Mouse (Mus musculus) adrenal gland, postnatal 25 days (tissue): ENCODE results near the gene Siae. TPM values are rescaled to one million over a fixed set of nuclear protein-coding genes. Genes with fewer than 3 reads are reported as not detected.

Experiments used
- DNase-seq: peaks from one replicate; pipeline ENCODE4 v3.0.0; 2021; ENCODE audit warnings: mixed read lengths
- total RNA-seq: library from RNA; stranded (reverse); gene quantifications from 2 replicates; pipeline ENCODE4 v1.2.3, GENCODE M21; 2021

The Siae gene
- total RNA-seq, 1 experiment from 2014 or later = 18.8 TPM

DNA sequence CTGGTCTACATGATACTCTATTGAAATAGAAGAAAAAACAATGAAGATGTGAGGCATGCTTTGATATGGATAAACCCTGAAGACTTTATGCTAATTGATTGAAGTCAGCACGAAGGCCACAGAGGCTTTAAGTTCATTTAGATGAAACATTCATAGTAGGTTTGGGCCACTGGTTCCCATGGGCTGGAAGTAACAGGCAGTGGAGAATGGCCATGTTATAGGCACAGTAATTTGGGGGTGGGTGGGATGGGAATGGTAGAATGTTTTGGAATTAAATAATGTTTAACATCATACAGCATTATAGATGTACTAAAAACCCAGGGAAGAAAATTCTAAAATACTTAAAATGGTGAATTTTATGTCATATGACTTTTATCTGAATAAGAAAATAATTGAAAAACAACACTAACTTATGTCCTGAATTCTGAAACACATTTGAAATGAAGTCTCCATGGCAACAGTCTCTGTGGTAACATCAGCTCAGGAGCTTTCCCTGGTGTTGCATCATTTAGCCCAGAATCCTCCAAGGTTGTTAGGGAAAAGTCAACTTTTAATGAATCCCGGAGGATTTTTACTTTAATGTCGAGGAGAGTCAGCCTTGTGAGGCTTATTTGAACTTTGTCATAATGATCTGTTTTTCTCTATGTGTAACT is 131.9 kb downstream of the Siae start:
- no peak for DNase-seq

DNA sequence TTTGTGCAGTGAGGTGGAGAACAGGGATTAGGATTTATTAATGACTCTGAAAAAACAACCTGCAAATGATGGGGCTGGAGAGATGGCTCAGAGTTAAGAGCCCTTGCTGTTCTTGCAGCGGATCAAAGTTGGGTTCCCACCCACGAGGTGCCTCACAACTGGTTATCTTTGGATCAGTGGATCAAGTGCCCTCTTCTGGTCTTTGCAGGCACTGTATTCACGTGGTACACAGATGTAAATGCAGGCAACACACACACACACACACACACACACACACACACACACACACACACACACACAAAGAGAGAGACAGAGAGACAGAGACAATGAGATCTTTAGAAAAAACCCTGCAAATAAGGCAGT is 132.4 kb downstream of the Siae start:
- no peak for DNase-seq

DNA sequence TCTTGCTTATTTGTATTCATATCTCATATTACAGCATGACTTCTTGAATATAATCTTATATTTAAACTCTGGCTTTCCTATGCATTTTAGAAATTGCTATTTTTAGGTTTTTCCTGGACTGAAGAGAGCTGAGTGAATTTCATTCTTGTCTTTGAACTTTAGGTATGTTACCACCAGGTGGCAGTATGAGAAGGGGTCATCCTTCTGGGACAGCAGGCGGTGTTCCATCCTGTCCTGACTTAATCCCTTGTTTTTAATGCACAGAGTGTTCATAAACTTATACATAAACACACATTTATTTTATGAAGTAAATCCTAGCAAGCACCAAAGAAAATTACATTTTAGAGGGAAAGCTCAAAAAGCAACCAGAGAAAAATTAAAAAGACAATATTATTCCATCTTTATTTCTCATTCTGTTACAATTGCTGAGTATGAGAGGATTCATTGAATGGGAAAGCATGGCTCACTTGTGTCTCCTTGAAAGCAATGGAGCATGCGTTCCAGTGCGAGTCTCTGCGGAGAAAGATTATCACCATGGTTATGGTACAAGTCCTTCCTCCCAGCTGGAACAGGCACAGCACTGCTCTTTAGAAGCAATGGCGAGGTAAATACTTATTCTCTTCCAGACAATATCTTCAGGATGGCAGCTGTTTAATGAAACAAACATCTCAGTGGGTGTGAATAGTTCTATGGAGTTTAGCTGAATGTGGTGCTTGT is 134.6 kb downstream of the Siae start:
- DNase-seq = no peak

Other genes starting within 250 kb of the Siae start
- 3.9 and 4.6 TPM in 2 replicates for gene Ccdc15, start 207.3 kb upstream of the Siae start, total RNA-seq
- gene Hepacam, start 188.3 kb upstream of the Siae start, total RNA-seq = 0.18 TPM in 1 of 2 replicates, not detected in the other
- 22.8 and 32.7 TPM in 2 replicates for gene Robo4, start 153.8 kb upstream of the Siae start, total RNA-seq
- 0.70 and 1.8 TPM in 2 replicates for gene Robo3, start 122.5 kb upstream of the Siae start, total RNA-seq
- gene Msantd2, start 66.4 kb upstream of the Siae start, total RNA-seq = 26.8 and 28.7 TPM in 2 replicates
- 27.5 and 35.3 TPM in 2 replicates for gene Esam, start 27.6 kb upstream of the Siae start, total RNA-seq
- 4.8 and 5.8 TPM in 2 replicates for gene Vsig2, start 16.4 kb upstream of the Siae start, total RNA-seq
- gene Nrgn, start 2.8 kb upstream of the Siae start, total RNA-seq = 0.86 and 1.4 TPM in 2 replicates
- gene Spa17, start 58.0 kb downstream of the Siae start, total RNA-seq = 4.2 and 4.8 TPM in 2 replicates
- 85.1 and 90.9 TPM in 2 replicates for gene Tbrg1, start 101.6 kb downstream of the Siae start, total RNA-seq
- 0.15 TPM in 1 of 2 replicates, not detected in the other for gene Panx3, start 113.5 kb downstream of the Siae start, total RNA-seq
- gene Olfr160, start 160.6 kb downstream of the Siae start, total RNA-seq = not detected in 2 replicates
- not detected in 2 replicates for gene Olfr874, start 189.4 kb downstream of the Siae start, total RNA-seq
- gene Olfr875, start 216.2 kb downstream of the Siae start, total RNA-seq = not detected in 2 replicates
- not detected in 2 replicates for gene Olfr876, start 247.3 kb downstream of the Siae start, total RNA-seq